Mouse (Mus musculus) embryonic stem cell, embryonic (primary cell): Measurements from ENCODE around the gene Zfp583.
"Not testable (repeated sequence)": the region's sequence is repeated elsewhere in the genome, so short reads cannot be mapped to it uniquely, and the experiment has no call there.

Experiments used
- CTCF ChIA-PET, 4 experiments: fragments of 300-600 bp in 2 of 4; fragments of 350-600 bp in 2 of 4; sonication (Branson Sonifier 250); formaldehyde crosslinking; loops; one replicate each; lab custom pipeline; 2022; ENCODE audit warnings: inconsistent platforms in 2 of 4; lab: Charles Lee
- POLR2A ChIA-PET, 4 experiments: fragments of 300-600 bp in 2 of 4; fragments of 350-600 bp in 2 of 4; sonication (Branson Sonifier 250); formaldehyde crosslinking; loops; one replicate each; lab custom pipeline; 2022; ENCODE audit warnings: antibody characterized with exemption in 4 of 4, inconsistent platforms in 1 of 4; lab: Charles Lee

Zfp583 gene

DNA sequence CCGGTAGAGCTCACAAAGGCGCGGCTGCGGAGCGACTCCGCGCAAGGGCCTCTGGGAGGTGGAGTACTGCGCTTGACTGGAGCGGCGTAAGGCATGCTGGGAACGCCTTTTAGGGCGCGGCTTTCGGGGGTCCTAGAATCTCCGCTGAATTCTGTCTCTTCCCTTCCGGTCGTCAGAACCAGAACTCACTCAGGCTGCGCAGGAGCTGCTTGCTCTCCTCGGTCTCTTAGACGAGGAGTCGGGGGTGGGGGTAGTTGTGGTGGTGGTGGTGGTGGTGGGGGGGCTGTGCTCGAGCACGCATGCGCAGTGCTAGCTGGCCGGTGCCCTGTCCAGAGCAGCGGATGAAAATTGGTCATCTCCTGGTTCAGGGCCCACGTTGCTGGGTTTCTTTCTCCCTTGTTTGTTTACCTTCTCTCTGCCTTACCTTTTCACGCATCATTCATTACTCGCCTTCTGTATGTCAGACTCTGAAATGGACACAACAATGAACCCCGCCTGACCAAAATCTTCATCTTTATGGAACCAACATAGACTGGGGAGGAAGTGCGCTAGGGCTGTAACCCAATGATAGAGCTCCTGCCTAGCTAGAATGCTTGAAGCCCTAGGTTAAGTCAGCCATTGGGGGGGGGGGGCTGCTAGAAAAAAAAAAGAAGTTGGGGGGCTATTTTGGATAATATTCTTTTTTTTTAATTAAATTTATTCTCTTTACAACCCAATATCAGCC is at the start of gene Zfp583:
Gene Zfp583, minus strand, starts transcription at position 53 of the 724 bp plus-strand sequence.
- CTCF ChIA-PET: interaction anchor here (0.5 to 1.3 kb wide), 11 partner anchors 12 to 587 kb away, joined by 3 to 11 read pairs (median 3); partner anchors contain the start of gene Gm3854 (in 2 of the 4)

DNA sequence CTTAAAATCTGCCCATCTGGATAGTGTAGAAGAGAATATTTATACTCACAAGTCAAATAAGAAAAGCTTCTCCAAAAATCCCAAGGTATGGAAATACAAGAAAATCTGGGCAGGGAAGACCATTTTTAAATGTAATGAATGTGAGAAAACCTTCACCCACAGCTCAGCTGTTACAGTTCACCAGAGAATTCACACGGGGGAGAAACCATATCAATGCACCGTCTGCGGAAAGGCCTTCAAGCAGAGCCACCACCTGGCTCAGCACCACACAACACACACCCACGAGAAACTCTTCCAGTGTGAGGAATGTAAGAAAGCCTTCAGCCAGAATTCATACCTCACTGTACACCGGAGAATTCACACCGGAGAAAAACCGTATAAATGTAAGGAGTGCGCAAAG is 47.4 kb upstream of the Zfp583 start:
- POLR2A ChIA-PET: no interaction called here
- CTCF ChIA-PET: no interaction called here

More for the DNA sequence above, at the start of gene Zfp583:
- POLR2A ChIA-PET: interaction anchor here (0.6 to 5.7 kb wide), 40 partner anchors 9 to 399 kb away, joined by 3 to 25 read pairs (median 3); partner anchors contain the start of genes Gm3854 (in 4 of the 4), Zfp667 (in 2 of the 4), Zfp78 (in 2 of the 4) and Peg3 (in 1 of the 4)

DNA sequence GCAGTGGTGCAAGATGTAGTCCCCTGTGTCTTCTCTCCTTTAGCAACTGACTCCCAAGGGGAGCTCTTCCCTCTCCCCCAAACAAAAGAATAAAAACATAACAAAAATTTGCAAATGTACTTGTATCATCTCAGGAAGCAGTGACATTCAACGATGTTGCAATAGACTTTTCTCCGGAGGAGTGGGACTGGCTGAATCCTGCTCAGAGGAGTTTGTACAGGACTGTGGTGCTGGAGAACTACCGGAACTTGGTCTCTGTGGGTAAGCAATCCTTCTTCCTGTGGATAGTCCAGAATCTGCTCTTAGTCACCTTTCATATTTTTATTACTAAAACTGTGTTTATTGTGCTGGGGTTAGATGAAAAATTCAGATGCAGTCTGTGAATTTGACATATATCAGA is 41.9 kb upstream of the Zfp583 start:
- ChIA-PET CTCF (interaction anchor here in 1 of 4 experiments (1.3 kb wide), 1 partner anchor 10 kb away, joined by 5 read pairs; the partner anchor contains the start of gene Zfp78), POLR2A (interaction anchor here in 3 of 4 experiments (0.9 to 2.0 kb wide), 5 partner anchors 10 to 90 kb away, joined by 3 to 10 read pairs (median 3); partner anchors contain the start of gene Zfp78 (in 3 of the 3))

DNA sequence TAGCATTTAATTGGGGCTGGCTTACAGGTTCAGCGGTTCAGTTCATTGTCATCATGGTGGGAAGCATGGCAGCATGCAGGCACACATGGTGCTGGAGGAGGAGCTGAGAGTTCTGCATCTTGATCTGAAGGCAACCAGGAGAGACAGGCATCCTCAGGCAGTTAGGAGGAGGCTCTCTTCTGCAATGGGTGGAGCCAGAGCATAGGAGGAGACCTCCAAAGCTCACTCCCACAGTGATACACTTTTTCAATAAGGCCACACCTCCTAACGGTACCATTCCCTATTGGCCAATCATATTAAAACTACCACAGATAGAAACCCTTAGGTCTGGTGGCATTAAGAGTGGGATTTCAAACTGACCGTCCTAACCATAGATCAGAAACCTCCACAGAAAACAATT is 38.4 kb upstream of the Zfp583 start:
- CTCF ChIA-PET: interaction anchor here in 2 of 4 experiments (0.6 to 0.7 kb wide), 4 partner anchors 61 to 360 kb away, joined by 3 to 7 read pairs (median 3); no protein-coding TSS in a partner anchor
- POLR2A ChIA-PET: no interaction called here

DNA sequence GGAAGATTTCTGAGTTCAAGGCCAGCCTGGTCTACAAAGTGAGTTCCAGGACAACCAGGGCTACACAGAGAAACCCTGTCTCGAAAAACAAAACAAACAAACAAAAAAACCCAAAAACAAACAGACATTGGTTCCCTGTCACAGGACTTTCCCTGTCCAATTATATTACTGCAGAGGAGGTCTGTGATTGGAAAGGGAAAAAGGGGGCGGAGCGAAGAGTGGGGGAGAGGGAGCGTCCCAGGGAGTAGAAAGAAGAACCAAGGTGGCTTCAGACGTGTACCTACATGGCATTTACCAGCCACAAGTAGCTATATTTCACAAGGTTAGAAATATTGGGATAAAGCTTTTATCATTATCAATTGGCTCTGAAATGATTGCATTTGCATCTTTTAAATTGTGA is 37.1 kb upstream of the Zfp583 start:
- CTCF ChIA-PET: not testable (repeated sequence)
- POLR2A ChIA-PET: interaction anchor here in 2 of 4 experiments (0.7 to 2.2 kb wide), 3 partner anchors 16 to 360 kb away, joined by 3 to 7 read pairs (median 6); partner anchors contain the start of gene Zfp28 (in 1 of the 2)

DNA sequence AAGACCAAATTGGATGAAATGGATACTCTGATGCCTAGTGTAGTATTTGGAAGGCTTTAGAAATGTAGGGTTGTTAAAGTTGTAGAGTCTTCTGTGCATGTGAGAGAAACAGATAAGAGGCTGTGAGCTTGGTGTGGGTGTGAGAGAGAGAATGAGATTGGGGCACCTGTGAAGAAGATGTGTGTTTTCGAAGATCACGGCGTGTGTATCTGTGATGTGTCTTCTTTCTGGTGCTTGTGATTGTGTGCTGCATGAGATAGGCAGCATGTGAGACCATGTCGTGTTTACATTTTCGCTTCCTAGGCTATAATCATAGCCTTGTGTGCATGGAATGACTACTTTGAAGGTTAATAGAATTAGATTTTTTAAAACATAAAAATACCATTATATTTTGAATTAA is 36.1 kb upstream of the Zfp583 start:
- POLR2A ChIA-PET: interaction anchor here in 2 of 4 experiments (1.9 to 2.2 kb wide), 2 partner anchors 17 to 361 kb away, joined by 6 to 7 read pairs; partner anchors contain the start of gene Zfp28 (in 1 of the 2)

DNA sequence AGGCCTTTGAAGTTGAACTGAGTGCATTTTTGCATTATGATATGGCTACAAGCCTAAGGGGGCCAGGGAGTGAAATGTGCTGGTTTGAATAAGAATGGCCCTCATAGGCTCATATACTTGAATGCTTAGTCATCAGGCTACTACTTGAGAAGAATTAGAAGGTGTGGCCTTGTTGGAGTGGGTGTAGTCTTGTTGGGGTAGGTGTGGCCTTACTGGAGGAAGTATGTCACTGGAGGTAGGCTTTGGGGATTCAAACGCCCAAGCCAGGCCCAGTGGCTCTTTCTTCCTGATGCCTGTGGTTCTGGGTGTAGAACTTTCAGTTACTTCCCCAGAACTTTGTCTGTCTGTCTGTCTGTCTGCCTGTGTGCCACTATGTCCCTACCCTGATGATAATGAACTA is 33.7 kb upstream of the Zfp583 start:
- ChIA-PET CTCF (no interaction called here), POLR2A (interaction anchor here in 2 of 4 experiments (1.1 to 4.6 kb wide), 5 partner anchors 18 to 364 kb away, joined by 3 to 165 read pairs (median 26); partner anchors contain the start of genes Peg3 (in 2 of the 2), Usp29 (in 2 of the 2), Zfp28 (in 1 of the 2) and Zfp667 (in 1 of the 2))

More for the DNA sequence above, 36.1 kb upstream of the Zfp583 start:
- CTCF ChIA-PET: interaction anchor here in 1 of 4 experiments (0.9 kb wide), 1 partner anchor 9 kb away, joined by 3 read pairs; no protein-coding TSS in a partner anchor

DNA sequence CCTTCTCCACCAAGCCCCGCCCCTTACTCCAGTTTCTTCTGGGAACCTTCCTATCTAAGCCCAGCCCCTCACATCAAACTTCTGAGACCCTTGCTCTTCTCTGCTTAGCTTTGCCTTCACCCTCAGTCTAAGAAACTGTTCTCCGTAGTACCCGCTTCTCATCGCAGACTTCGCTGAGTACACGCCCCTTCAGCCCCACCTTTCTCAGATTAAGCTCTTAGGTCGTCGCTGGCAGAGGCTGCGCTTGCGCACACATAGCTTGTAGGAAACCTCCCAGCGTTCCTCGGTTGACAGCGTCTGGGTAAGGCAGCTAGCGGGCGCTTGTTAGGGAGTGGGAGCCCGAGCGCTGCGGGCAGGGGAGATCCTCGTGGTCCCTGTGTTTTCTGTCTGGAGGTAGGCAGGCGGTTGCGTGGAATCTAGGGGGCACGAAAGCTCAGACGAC is 32.0 kb upstream of the Zfp583 start, which contains the start of gene Zfp78:
Gene Zfp78, plus strand, starts transcription at position 234 of the 442 bp plus-strand sequence.
- ChIA-PET CTCF (interaction anchor here (0.6 to 5.6 kb wide), 35 partner anchors 10 to 936 kb away, joined by 3 to 57 read pairs (median 4); partner anchors contain the start of genes Gm3854 (in 1 of the 4), Peg3 (in 1 of the 4), Usp29 (in 1 of the 4) and Zfp28 (in 1 of the 4)), POLR2A (interaction anchor here (0.6 to 4.6 kb wide), 83 partner anchors 8 to 1610 kb away, joined by 3 to 165 read pairs (median 5); partner anchors contain the start of genes Gm3854 (in 3 of the 4), Peg3 (in 3 of the 4), Usp29 (in 3 of the 4) and Zfp28 (in 3 of the 4))

DNA sequence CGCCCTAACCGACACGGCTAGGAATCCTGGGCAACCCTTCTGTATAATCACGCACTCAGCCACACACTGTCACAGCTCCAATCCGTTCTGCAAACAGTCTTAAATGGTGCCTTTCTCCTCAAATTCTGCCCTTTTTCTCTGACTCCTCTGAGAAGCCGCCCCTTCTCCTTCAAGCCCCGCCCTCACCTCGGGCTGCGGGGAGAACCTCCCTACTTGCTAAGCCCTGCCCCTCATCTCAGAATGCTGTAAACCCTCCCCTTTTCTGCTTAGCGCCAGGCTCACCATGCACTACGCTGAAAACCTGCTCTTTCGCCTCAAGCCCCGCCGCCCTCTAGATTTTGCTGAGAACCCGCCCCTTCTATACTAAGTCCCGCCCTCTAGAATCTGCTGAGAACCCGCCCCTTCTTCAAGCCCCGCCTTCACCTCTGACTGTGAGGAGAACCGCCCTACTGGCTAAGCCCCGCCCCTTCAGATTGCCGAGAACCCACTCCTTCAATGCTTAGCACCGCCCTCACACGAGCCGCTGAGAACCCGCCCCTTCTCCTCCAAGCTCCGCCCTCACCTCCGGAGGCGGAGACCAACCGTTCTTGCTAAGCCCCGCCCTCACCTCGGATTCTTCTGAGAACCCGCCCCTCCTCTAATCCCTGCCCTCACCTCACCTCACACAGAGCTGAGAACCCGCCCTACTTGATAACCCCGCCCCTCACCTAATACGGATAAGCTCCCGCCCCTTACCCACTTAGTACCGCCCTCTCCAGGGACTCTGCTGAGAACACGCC is 31.4 kb upstream of the Zfp583 start:
- ChIA-PET POLR2A (interaction anchor here (0.6 to 4.6 kb wide), 88 partner anchors 8 to 1610 kb away, joined by 3 to 165 read pairs (median 4); partner anchors contain the start of genes Gm3854 (in 3 of the 4), Peg3 (in 3 of the 4), Usp29 (in 3 of the 4) and Zfp28 (in 3 of the 4)), CTCF (interaction anchor here (0.5 to 5.6 kb wide), 38 partner anchors 10 to 937 kb away, joined by 3 to 57 read pairs (median 4); partner anchors contain the start of genes Gm3854 (in 1 of the 4), Peg3 (in 1 of the 4), Usp29 (in 1 of the 4) and Zfp28 (in 1 of the 4))

DNA sequence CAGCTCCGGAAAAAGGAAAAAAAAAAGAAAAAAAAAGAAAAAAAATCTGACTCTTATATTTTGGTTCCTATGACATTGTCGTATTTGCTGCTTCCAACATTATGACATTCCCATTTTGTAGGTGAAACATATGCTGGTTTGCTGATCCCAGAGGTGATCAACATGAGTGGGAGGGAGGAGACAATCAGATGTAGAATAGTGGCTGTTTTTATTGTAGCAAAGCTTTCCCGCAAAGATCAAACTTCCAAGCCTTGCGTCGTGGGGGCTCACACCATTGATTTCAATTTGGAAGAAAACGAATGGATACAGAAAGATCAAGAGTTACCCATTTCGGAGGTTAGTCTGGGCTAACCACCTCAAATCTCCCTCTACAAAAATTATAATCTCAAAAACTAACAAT is 30.7 kb upstream of the Zfp583 start:
- ChIA-PET CTCF (interaction anchor here (0.7 to 5.6 kb wide), 12 partner anchors 16 to 367 kb away, joined by 3 to 57 read pairs (median 8); partner anchors contain the start of genes Peg3 (in 1 of the 4), Usp29 (in 1 of the 4) and Zfp583 (in 1 of the 4)), POLR2A (interaction anchor here in 3 of 4 experiments (1.1 to 4.6 kb wide), 23 partner anchors 9 to 1609 kb away, joined by 3 to 165 read pairs (median 10); partner anchors contain the start of genes Gm3854 (in 3 of the 3), Zfp583 (in 3 of the 3), Peg3 (in 2 of the 3) and Usp29 (in 2 of the 3))

DNA sequence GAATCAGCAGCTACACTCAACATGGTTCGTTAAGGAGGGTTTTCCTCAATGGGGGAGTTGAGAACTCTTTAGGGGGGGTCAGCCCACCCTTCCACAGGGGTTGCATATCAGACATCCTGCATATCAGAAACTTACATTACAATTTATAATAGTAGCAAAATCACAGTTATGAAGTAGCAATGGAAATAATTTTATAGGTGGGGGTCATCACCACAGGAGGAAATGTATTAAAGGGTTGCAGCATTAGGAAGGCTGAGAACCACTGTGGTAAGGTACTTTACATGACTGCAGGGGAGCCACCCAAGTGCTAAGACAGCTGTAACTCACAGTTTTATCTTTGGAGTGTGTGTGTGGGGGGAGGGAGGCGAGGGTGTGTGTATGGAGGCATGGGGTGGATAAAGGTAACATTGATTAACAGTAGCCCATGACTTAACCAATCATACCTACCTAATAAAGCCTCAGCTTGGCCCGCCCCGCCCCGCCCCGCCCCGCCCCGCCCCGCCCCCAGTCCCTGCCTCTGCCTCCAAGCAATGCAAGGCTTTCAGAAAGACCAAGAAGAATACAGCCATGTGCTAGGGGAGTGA is 29.5 kb upstream of the Zfp583 start:
- CTCF ChIA-PET: interaction anchor here (0.6 to 5.6 kb wide), 8 partner anchors 17 to 368 kb away, joined by 3 to 57 read pairs (median 6); partner anchors contain the start of genes Gm3854 (in 1 of the 4), Peg3 (in 1 of the 4), Usp29 (in 1 of the 4) and Zfp583 (in 1 of the 4)
- POLR2A ChIA-PET: interaction anchor here in 3 of 4 experiments (0.9 to 4.6 kb wide), 4 partner anchors 17 to 369 kb away, joined by 3 to 52 read pairs (median 6); partner anchors contain the start of genes Gm3854 (in 3 of the 3), Peg3 (in 1 of the 3) and Usp29 (in 1 of the 3)

DNA sequence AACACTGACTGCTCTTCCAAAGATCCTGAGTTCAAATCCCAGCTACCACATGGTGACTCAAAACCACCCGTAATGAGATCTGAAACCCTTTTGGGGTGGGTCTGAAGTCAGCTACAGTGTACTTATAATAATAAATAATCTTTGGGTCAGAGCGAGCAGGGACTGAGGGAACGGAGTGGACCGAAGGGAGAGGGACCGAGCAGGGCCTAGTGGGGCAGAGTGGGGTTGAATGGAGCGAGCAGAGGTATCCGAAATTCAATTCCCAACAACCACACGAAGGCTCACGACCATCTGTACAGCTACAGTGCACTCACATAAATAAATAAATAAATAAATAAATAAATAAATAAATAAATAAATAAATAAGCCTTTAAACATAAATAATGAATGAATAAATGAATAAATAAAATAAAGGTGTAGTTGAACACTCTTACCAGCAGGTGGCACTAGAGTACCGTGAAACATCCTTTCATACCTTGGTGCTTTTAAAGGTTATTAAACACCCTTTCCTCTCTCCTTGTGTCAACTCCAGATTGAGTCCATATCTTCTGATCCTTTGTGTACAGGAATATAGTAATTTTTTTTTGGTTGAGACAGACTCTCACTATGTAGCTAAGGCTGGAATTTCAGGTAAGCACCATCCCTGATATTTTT is 28.0 kb upstream of the Zfp583 start:
- POLR2A ChIA-PET: interaction anchor here in 3 of 4 experiments (0.7 to 1.0 kb wide), 3 partner anchors 73 to 369 kb away, joined by 3 read pairs; partner anchors contain the start of gene Zfp667 (in 2 of the 3)
- CTCF ChIA-PET: interaction anchor here (0.7 to 5.6 kb wide), 10 partner anchors 15 to 370 kb away, joined by 3 to 57 read pairs (median 6); partner anchors contain the start of genes Peg3 (in 1 of the 4) and Usp29 (in 1 of the 4)

DNA sequence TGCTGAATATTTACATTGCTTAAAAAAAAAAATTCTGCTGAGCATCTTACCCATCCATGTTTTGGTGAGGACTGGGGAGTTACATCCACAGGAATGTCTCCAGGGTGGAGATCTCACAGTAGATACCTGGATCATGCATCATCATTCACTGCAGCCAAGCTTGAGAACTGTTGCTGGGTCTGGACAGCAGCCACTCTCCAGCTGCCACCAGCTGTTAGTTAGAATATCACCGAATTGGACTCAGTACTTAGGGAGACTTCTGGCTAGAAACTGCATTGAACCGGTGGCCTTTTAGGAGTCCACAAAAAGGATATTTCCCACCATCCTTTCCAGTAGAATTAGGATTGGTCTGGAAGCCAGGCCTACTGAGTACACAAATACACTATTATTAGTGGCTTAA is 27.0 kb upstream of the Zfp583 start:
- CTCF ChIA-PET: interaction anchor here in 2 of 4 experiments (0.7 to 5.6 kb wide), 2 partner anchors 72 to 76 kb away, joined by 3 to 28 read pairs; no protein-coding TSS in a partner anchor
- POLR2A ChIA-PET: interaction anchor here in 2 of 4 experiments (1.0 to 1.3 kb wide), 2 partner anchors 18 to 27 kb away, joined by 3 to 4 read pairs; partner anchors contain the start of gene Zfp583 (in 1 of the 2)

DNA sequence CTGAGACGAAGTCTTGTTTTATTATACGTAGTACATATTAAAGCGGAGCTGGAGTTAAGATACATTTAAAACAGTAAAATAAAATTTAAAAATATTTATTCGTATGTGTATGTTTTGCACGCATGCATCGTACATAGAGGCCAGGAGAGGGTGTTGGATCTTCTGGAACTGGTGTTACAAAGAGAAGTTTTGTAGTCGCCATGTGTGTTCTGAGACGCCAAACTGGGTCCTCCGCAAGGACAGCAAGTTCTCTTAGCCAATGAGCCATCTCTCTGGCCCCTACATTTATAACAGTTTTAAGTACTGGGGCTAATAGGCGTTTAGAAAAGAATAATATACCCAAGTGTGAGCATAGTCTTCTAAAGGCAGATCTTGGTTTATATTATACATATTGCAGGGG is 13.0 kb upstream of the Zfp583 start:
- ChIA-PET POLR2A (interaction anchor here (0.6 to 2.3 kb wide), 40 partner anchors 9 to 1591 kb away, joined by 3 to 28 read pairs (median 4); partner anchors contain the start of genes Zfp583 (in 4 of the 4), Zfp78 (in 3 of the 4), Zfp28 (in 2 of the 4) and Zfp667 (in 2 of the 4)), CTCF (interaction anchor here in 3 of 4 experiments (0.5 to 1.3 kb wide), 10 partner anchors 10 to 806 kb away, joined by 3 to 14 read pairs (median 3); partner anchors contain the start of genes Zfp583 (in 2 of the 3) and Zfp78 (in 1 of the 3))

DNA sequence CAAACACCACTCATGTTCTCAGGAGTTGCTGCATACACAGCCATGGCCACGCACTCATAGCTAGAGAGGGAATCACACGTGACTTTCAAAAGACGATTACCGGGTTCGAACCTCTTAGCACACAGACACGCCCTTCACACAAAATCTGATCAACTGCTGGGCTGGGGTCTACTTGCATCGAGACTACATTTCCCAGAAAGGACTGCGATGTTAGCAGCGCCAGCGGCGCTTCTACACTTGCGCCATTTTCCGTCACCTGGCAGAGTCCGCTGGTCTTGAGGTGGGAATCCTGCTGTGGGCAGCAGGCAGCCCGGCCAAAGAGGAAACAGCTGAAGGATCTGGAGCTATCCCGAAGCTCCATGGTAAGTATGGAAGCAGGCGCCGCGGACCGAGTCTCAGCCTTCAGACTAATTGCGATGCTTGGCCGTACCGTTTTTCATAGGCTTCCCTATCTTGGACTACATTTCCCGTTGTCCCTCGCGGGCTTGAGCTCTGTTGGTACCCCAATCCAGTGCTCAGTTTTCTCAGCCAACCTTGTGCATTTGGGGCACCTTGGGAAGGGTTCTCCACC is 12.5 kb upstream of the Zfp583 start, which contains the start of gene Gm3854:
Gene Gm3854, plus strand, starts transcription at position 259 of the 571 bp plus-strand sequence.
- ChIA-PET POLR2A (interaction anchor here (0.6 to 2.3 kb wide), 45 partner anchors 9 to 1591 kb away, joined by 3 to 28 read pairs (median 4); partner anchors contain the start of genes Zfp583 (in 4 of the 4), Zfp78 (in 3 of the 4), Zfp28 (in 2 of the 4) and Zfp667 (in 2 of the 4)), CTCF (interaction anchor here in 3 of 4 experiments (0.5 to 1.3 kb wide), 14 partner anchors 11 to 807 kb away, joined by 3 to 14 read pairs (median 3); partner anchors contain the start of genes Zfp583 (in 2 of the 3), Zfp667 (in 1 of the 3) and Zfp78 (in 1 of the 3))
